Mouse (Mus musculus) neural tube, embryonic 11.5 days (tissue): ENCODE data around the gene Prokr1. TPM values are rescaled to one million over a fixed set of nuclear protein-coding genes. Genes with fewer than 3 reads are reported as not detected.

Source experiments
- ATAC-seq: fragments of 200-750 bp; cut with Nextera tagmentation; 2 replicates; pipeline ENCODE4 v1.8.0; 2017; ENCODE audit warnings: moderate number of reproducible peaks, mild to moderate bottlenecking, moderate TSS enrichment, moderate library complexity; ENCODE audit not compliant: insufficient read depth, low FRiP score, low TSS enrichment
- DNase-seq: peaks from one replicate; pipeline ENCODE4 v3.0.0-alpha.2; 2015; ENCODE audit warnings: low spot score
- H3K27ac ChIP-seq: fragments of 300-500 bp; sonication (generic); 2 replicates; pipeline ENCODE4 v1.5.1; 2014; ENCODE audit warnings: low read depth, mild to moderate bottlenecking, low read length
- H3K27me3 ChIP-seq: fragments of 300-500 bp; sonication (generic); 2 replicates; pipeline ENCODE4 v1.6.1; 2014; ENCODE audit warnings: mild to moderate bottlenecking, low read length, mixed read lengths; ENCODE audit not compliant: control insufficient read depth, insufficient read depth
- H3K36me3 ChIP-seq: fragments of 300-500 bp; sonication (generic); 2 replicates; pipeline ENCODE4 v1.6.1; 2014; ENCODE audit warnings: mild to moderate bottlenecking, low read length, moderate library complexity, mixed read lengths; ENCODE audit not compliant: control insufficient read depth, insufficient read depth
- H3K4me1 ChIP-seq: fragments of 300-500 bp; sonication (generic); 2 replicates; pipeline ENCODE4 v1.6.1; 2014; ENCODE audit warnings: low read length, mixed read lengths; ENCODE audit not compliant: control insufficient read depth, insufficient read depth
- H3K4me2 ChIP-seq: fragments of 300-500 bp; sonication (generic); 2 replicates; pipeline ENCODE4 v1.6.1; 2014; ENCODE audit warnings: low read depth, mild to moderate bottlenecking, moderate library complexity
- H3K4me3 ChIP-seq: fragments of 300-500 bp; sonication (generic); 2 replicates; pipeline ENCODE4 v1.5.1; 2014; ENCODE audit warnings: low read depth, low read length
- H3K9ac ChIP-seq: fragments of 300-500 bp; sonication (generic); 2 replicates; pipeline ENCODE4 v1.6.1; 2014; ENCODE audit warnings: mild to moderate bottlenecking, low read length
- H3K9me3 ChIP-seq: fragments of 300-500 bp; sonication (generic); 2 replicates; pipeline ENCODE4 v1.6.1; 2016; ENCODE audit warnings: low read length; ENCODE audit not compliant: control insufficient read depth
- WGBS: fragments of 180-500 bp; shearing (Covaris S2); extraction: QIAGEN DNeasy Blood & Tissue Kit; methylation state at CpG from one replicate; pipeline ENCODE4 v1.1.7; 2014; 5-methylcytosine and 5-hydroxymethylcytosine counted together
- polyA plus RNA-seq: library from polyadenylated mRNA; unstranded; fragments of >200 nt; fragmentation: Nextera tagmentation; extraction: Ambion mirVana; gene quantifications from 2 replicates; pipeline ENCODE4 v1.2.1, GENCODE M21; 2014

The Prokr1 gene
- polyA plus RNA-seq, 1 experiment from 2014 or later, result 3.6 TPM

GRCm38 (mm10) chr6:87614794-87615695 lies 24.5 kb upstream of the Prokr1 start:
- no peak overlapping the region for H3K27ac ChIP-seq
- peak; percentile 59 for DNase-seq
- H3K4me1 ChIP-seq, result no peaks in the 10 kb centered on the region
- H3K4me2 ChIP-seq, result no peak overlapping the region
- 69% methylated on average over 11 of the region's 11 CpGs for WGBS
- no peaks in the 10 kb centered on the region for H3K9me3 ChIP-seq
- H3K4me3 ChIP-seq, result no peak overlapping the region
- no peak overlapping the region for H3K9ac ChIP-seq
- H3K36me3 ChIP-seq, result no peaks in the 10 kb centered on the region
- ATAC-seq, result no peak
- no peaks in the 10 kb centered on the region for H3K27me3 ChIP-seq

- ATAC-seq (no peak), DNase-seq (no peak)
- no peak overlapping the region for H3K4me3 ChIP-seq
- no peaks in the 10 kb centered on the region for H3K36me3 ChIP-seq
- no peaks in the 10 kb centered on the region for H3K27me3 ChIP-seq
- H3K4me1 ChIP-seq, result no peaks in the 10 kb centered on the region; the same call in 1 of the 2 replicates
- no peak overlapping the region for H3K9ac ChIP-seq
- H3K27ac ChIP-seq, result no peak overlapping the region
- H3K4me2 ChIP-seq, result no peak overlapping the region
- no peaks in the 10 kb centered on the region for H3K9me3 ChIP-seq
Measured at GRCm38 (mm10) chr6:87599825-87600224, 9.3 kb upstream of the Prokr1 start.

- H3K4me1 ChIP-seq, result no peaks in the 10 kb centered on the region; the same call in 1 of the 2 replicates
- H3K9me3 ChIP-seq, result no peaks in the 10 kb centered on the region
- ATAC-seq (peak; percentile 88), DNase-seq (peak; percentile 64)
- no peaks in the 10 kb centered on the region for H3K27me3 ChIP-seq
- 51% methylated on average over 10 of the region's 10 CpGs for WGBS
- no peak overlapping the region for H3K27ac ChIP-seq
- H3K9ac ChIP-seq, result no peak overlapping the region
- H3K4me2 ChIP-seq, result no peak overlapping the region
- no peaks in the 10 kb centered on the region for H3K36me3 ChIP-seq
- no peak overlapping the region for H3K4me3 ChIP-seq
Measured at GRCm38 (mm10) chr6:87597116-87597833, 6.7 kb upstream of the Prokr1 start.

GRCm38 (mm10) chr6:87594188-87594587 lies 3.6 kb upstream of the Prokr1 start:
- 79% methylated on average over 6 of the region's 6 CpGs for WGBS
- Histone ChIP-seq H3K4me1 (peaks cover 9% of the 10 kb centered on the region), H3K27me3 (no peaks in the 10 kb centered on the region), H3K9me3 (no peaks in the 10 kb centered on the region), H3K4me2 (no peak overlapping the region), H3K27ac (no peak overlapping the region), H3K36me3 (no peaks in the 10 kb centered on the region), H3K9ac (no peak overlapping the region), H3K4me3 (no peak overlapping the region)
- no peak for ATAC-seq
- DNase-seq, result no peak

GRCm38 (mm10) chr6:87589718-87590393 lies 687 bp downstream of the Prokr1 start:
- ATAC-seq, result peak; percentile 51
- Histone ChIP-seq H3K27ac (no peak overlapping the region), H3K27me3 (no peaks in the 10 kb centered on the region), H3K4me1 (peaks cover 9% of the 10 kb centered on the region), H3K4me2 (peak overlapping the region; percentile 88), H3K36me3 (no peaks in the 10 kb centered on the region), H3K9ac (peak overlapping the region; percentile 56), H3K4me3 (peak overlapping the region; percentile 41), H3K9me3 (no peaks in the 10 kb centered on the region)
- 14% methylated on average over 12 of the region's 12 CpGs for WGBS
- DNase-seq, result no peak

GRCm38 (mm10) chr6:87583991-87584390 lies 6.6 kb downstream of the Prokr1 start:
- no peaks in the 10 kb centered on the region for H3K36me3 ChIP-seq
- no peaks in the 10 kb centered on the region for H3K27me3 ChIP-seq
- H3K9ac ChIP-seq, result no peak overlapping the region
- no peak overlapping the region for H3K4me2 ChIP-seq
- no peaks in the 10 kb centered on the region for H3K4me1 ChIP-seq
- DNase-seq (no peak), ATAC-seq (no peak)
- H3K9me3 ChIP-seq, result no peaks in the 10 kb centered on the region
- WGBS, result 85% methylated on average over 7 of the region's 7 CpGs
- no peak overlapping the region for H3K4me3 ChIP-seq
- H3K27ac ChIP-seq, result no peak overlapping the region

GRCm38 (mm10) chr6:87583183-87583611 lies 7.3 kb downstream of the Prokr1 start:
- H3K27me3 ChIP-seq, result no peaks in the 10 kb centered on the region
- no peak for DNase-seq
- 94% methylated on average over 1 of the region's 1 CpGs for WGBS
- H3K36me3 ChIP-seq, result no peaks in the 10 kb centered on the region
- no peak overlapping the region for H3K4me3 ChIP-seq
- no peak overlapping the region for H3K4me2 ChIP-seq
- H3K9ac ChIP-seq, result no peak overlapping the region
- no peak for ATAC-seq
- H3K4me1 ChIP-seq, result no peaks in the 10 kb centered on the region
- no peaks in the 10 kb centered on the region for H3K9me3 ChIP-seq
- no peak overlapping the region for H3K27ac ChIP-seq

- Histone ChIP-seq H3K36me3 (no peaks in the 10 kb centered on the region), H3K27ac (no peak overlapping the region), H3K9ac (no peak overlapping the region), H3K4me2 (no peak overlapping the region), H3K4me3 (no peak overlapping the region), H3K9me3 (no peaks in the 10 kb centered on the region), H3K4me1 (no peaks in the 10 kb centered on the region), H3K27me3 (no peaks in the 10 kb centered on the region)
- DNase-seq (no peak), ATAC-seq (no peak)
- 83% methylated on average over 6 of the region's 6 CpGs for WGBS
Measured at GRCm38 (mm10) chr6:87582456-87582855, 8.1 kb downstream of the Prokr1 start.
